Mouse (Mus musculus): ENCODE results near the gene Ccnd2.

Ccnd2 gene

DNA sequence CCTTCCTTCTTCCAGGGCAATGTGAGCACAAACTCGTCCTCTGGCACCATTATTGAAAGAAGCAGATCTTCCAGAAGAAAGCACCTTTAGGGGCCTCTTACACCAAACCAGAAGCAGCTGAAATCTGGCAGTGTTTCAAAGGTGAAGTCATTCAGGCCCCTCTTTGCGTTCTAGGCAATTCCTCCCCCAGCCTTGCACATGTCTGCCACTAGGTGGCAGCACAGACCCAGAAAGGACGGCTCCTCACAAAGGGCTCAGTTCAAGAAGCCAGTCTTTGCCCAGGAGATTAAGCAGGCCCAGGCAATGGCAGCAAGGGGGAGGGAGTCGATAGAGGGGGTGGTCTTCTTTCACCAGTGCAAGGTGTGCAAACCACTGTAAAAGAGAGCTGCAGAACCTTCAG, 4.3 kb downstream of the Ccnd2 start:
- DNase-seq, result peak; percentile 85

DNA sequence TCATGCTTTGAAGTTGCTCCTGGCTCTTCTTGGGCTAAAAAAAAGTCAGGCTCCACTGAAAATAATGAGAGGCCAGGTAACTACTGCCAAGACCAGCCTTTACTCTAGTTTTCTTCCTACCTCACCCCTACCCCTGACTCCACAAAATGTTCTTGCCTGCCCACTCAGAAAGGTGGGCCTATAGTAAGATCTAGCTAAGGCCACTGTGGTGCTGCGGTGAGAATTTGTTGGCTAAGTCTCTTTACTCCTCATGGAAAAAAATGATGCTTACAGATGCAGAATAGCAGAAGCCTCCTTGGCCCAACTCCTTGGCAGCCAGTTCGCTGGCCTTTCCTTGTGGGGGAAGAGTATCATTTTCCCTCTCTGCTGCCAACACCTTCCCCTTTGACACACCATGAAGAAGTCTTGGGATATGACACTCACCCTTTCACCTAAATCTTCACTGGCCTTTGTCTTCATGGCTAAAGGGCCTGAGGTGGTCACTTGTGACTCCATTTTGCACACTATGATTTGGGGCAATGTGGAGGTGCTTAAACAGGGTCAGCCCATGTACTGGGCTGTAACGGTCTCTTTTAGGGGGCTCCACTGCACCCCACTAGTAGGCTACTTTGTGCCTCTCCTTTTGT, 5.6 kb downstream of the Ccnd2 start:
- DNase-seq, result no peak

DNA sequence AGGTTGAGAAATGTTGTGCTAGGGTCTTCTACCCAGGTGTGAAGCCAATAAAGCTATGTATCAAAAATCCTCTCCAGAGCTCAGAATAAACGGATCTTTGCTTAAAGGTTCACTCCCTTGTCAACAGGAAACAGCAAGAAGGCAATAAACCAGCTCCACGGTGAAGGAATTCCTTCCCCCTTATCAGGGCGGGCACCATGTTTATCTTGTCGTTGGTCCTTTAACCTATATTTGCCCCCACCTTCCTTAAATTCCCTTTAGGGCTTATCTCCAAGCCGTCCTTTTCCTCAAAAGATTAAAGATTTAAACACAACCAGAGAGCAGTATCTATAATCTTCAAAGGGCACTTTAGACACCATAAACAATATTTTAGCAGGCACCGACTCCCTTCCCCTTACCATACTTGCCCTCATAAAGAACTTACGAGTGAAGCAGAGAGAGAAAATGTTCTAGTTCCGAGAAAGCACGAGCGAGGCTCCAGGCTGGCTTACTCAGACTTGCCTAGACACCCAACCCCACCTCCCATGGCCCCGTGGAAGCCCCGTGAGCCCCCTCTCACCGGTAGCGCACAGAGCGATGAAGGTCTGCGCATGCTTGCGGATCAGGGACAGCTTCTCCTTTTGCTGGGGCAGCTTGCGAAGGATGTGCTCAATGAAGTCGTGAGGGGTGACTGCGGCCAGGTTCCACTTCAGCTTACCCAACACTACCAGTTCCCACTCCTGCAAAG, 6.4 kb downstream of the Ccnd2 start:
- no peak for DNase-seq

DNA sequence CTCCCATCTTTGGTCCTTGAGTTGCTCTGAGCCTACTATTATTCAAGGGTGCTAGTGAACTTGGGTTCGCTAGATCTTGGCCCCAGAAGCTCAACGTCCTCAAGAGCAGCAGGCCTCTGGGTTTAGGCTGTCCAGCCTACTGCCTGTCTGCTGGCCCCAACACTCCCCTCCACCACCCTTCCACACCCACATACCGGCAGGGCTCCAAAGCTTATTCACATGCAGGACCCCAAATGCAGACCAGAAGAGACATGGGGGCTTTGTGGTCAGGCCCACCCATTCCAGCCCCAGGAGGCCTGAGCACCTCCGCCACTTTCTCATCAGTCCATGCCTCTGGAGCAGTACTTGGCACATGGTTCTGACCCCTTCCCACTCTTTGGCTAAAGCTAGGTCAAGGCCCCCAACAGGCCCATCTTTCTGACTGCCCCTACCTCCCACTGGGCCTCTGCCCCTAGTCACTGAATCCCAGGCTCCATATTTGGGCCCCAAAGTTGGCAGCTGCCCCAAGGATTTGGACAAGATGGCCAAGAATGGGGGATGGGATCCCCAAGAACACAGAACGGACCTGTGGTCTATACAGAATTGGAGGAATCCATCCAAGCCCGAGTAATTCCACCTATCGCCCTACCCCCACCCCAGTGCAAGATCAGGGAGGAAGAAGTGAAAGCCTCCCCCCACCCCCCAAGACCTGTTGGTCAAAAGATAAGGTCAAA, 8.3 kb downstream of the Ccnd2 start:
- DNase-seq, result no peak

DNA sequence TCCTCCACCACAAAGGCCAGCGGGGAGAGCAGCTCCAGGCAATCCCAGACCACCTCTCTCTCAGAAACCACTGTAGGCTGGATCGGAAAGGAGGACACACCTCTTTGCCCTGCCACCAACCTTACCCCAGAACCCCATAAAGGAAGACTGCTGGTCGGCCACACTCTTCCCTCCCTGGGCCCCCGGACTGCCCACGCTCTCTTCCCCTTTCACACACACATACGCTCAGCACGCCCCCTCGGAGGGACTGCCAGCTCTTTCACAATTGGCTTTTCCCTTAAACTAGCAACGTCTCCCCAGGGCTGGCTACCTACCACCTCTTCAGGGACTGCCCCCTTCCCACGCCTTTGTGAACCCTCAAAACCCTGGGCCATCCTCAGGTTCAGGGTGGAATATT, 8.9 kb downstream of the Ccnd2 start:
- DNase-seq, result no peak

DNA sequence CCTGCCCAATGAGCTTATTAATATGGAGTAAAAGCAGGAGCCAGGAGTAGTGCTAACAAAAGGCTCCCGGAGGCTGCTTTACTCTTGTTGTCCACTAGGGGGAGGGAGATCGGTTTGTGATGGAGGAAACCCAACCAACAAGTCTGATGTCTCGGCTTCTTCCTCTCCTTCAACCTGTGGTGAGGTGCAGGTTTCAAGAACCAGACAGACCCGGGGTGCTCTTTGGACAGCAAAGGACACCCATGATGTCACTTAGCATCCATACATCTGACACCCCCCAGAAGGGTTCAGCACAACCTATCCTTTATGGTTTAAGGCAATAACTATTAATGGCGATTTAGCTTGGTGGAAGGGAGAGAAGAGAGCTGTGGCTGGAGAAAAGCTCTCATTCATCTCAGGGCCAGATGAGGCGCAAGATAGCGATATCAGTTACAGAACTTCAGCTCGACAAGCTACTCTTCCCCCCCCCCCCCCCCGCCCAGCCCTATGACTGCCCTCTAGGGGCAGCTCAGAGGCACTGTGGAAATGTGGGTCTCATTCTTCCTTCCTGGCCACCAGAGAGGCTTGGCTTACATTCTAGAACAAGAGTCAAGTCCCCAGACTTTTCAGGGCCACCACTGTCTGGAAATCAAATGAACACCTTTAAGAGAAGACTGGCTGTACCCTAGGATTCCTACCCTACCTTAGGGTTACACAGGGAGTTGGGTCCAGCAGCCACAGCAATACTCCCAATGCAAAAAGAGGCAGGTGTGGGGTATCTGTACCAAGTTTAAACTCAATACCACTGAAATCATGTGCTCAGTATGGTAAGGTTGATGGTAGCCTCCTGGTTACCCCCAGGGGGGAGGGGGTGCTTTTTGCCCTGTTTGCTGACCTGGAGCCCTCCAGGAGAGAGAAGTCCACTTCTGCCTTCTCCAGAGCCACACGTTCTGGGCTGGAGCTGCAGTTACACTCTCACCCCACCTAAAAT, 9.6 kb downstream of the Ccnd2 start:
- DNase-seq, result peak; percentile 34

DNA sequence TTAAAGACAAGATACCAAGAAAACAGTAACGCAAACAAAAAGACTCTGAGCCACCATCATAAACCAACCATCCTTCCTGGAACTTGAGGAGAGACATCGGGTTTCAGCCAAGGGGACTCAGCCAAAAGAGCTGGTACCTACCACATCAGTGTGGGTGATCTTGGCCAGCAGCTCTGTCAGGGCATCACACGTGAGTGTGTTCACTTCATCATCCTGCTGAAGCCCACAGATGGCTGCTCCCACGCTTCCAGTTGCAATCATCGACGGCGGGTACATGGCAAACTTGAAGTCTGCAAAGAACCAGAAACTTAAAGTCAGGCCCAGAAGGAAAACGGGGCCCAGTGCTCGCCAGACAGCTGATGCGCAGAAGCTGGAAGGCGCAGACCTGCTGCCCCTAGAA, 13.0 kb downstream of the Ccnd2 start:
- DNase-seq, result no peak

DNA sequence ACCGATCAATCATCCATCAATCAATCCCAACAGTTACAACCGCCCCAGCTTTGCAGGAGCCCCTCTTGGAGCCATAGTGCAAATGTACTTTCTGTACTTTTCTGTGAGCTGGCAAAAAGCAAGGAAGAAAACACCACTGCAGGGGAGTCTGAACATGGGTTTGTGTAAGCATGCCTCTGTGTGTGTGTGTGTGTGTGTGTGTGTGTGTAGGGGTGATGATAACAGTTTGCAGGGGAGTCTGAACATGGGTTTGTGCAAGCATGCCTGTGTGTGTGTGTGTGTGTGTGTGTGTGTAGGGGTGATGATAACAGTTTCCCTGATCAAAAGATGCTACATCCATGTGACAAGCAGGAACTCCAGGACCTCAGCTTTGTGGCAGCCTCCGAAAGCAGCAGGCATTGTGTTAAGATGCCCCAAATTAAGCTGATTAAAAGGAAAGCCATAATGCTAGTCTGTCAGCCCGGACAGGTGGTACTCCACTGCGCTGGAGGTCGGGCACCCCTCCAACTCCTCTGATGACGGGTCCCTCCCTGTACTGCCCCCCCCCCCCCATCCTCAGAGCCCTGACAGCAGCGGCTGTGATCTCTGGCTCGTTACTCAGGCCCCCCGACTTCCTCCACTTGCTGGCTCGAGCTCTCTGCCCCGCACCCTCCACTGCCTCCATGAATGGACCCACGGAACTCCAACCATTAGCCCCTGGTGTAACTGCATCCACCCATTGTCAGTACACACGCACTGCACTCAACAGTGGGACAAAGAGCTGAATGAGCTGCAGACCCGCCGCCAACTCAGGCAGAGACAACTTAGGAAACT, 18.4 kb downstream of the Ccnd2 start:
- DNase-seq, result no peak

DNA sequence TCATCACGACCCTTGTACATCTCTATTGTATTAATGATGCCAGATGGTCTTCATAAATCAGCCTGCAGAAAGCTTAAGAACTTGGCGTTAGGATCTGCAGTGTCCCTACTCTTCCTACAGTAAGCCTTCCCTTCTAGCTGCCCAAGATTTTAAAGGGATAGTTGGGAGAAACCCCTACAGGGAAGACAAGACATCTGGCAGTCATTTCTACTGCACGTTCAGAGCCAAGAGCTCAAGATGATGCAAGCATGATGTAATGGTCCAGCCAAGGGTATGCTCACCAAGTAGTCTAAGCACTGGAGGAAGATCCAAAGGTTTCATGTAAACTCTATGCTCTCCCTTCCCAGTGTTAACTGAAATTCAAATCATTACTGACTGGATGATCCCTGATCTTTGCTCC, 19.3 kb downstream of the Ccnd2 start:
- DNase-seq, result no peak

DNA sequence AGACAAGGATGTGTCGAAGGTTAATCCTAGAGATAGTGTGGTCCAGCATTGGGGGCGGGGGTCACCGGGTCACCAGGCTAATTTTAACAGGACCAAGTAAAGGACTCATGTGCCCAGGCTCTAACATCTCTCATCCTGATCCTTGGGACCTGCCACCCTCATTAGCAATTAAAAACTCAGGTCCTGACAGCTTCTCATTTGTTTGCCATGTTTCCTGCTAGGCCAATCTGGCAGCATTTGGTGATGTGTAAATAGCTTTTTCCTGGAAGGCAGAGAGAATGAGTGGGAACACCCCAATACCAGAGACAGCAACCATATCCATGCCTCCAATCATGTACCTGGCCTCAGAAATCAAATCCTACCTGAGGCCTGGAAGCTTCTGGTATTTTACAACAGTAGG, 20.0 kb downstream of the Ccnd2 start:
- no peak for DNase-seq

DNA sequence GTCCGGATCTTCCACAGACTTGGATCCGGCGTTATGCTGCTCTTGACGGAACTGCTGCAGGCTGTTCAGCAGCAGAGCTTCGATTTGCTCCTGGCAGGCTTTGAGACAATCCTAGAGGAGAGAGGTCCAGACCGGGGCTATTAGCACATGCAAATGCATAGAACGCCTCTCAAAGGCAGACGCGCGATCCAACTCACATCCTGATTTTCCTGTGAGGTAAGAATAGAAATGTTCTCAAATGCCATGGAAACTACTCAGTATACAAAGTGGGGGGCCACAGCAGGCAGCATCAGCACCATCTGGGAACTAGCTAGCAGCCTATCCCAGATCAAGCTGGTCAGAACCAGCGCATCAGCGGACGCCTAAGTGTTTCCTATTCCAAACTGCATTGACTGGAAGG, 21.6 kb downstream of the Ccnd2 start:
- no peak for DNase-seq

DNA sequence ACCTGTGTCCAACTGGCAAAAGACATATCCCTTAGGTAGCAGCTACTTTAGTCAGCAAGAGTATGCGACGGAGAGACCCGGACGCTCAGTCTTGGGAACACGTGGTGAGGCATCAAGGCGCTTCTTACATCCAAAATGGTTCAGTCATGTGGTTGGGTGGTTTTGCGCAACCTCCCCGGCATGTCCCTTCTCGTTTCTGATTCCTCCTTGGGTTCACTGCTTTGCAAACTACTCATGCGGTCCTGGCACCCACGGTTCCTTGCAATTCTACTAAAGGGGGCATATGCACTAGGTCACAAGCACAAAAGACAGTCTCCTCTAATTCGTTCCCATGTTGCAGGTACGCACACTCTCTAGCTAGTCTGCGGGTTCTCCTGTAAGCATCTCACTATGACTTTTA, 22.3 kb downstream of the Ccnd2 start:
- DNase-seq, result no peak

DNA sequence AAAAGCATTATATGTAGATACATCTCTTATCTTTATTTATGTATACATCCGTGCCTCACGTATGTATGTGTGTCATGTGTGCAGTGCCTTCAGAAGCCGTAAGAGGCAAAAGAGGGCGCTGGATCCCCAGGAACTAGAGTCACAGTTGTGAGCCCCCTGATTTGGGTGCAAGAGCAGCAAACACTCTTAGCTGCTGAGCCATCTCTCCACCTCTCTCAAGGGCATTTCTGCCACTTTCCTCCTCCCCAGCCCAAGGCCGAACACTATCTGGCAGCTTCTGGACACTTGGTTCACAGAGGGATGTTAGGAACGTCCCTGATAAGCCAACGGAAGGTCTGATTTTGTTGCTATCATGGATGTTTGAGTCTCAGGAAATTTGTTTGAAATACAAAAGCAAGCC, 28.5 kb downstream of the Ccnd2 start:
- no peak for DNase-seq

DNA sequence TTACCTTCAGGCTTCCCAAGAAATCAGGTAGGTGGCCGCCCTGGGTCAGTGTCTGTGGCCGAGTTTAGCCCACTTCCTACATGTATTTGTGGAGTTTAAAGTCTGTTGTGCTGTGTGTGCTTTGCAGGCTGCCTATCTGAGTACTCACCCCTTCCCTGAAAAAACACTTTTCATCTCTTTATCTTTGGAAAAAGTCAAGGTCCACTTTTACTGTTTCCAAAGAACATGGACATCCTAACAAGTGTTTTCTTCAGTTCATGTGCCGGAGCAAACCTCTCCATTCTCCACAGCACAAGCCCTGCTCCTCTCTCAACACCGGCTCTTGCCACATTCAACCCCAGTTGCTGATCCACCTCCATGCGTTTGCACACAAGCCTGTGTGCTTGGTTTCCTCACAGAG, 29.0 kb downstream of the Ccnd2 start:
- no peak for DNase-seq

DNA sequence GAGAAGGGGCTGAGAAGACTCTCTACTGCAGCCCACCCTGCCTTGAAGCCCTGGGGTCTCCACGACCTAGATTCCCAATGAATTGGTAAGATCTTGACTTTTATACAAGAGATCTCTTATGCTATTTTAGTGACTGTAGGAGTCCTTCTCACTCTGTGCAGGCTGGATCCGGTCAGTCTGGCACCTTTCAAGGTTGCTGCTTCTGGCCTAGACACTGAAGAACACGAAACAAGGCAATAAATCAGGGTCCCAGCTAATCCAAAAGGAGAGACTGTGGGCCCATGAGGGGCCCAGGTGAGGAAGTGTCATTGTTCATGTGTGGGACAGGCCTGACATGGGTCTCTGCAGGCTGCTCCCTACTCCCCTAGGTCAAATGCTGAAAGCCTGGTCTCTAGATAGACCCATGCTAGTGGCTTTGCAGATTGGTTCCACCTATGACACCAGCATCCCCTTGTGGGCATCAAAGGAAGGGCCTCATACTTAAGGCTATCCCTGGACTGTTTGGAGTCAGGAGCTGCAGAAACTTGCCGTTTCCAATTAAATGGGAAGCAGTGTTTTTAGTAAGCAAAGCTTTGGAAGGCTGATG, 29.7 kb downstream of the Ccnd2 start:
- DNase-seq, result no peak

DNA sequence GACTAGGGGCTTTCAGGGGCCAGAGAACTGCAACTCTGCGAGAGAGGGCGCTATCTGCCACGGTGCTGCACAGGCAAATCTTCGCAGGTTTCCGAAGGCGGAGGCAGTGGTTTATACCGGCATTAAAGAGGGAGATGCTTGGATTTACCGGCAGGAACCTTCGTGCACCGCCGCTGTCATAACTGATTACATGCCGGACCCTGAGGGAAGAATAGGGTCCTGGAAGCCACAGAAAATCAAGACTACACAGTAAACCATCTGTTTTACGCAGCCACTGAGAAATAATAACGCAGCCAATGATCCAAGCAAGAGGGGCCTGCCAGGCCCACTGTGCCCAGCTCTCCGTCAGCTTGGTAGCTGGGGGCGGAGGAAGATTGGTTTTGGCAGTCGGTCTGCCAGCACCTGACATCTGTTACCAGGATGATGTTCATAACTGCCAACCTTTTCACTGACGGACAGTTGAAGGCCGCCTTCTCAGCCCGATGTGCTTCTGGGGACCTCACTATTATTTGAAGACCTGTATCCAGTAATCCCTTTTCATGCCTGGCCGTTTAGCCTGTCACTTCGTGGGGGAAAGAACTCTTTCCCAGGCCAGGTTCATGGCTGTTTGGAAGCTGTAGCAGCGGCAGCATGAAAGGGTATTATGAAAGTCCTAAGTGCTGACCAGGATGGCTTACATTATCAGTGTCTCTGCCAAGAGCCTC, 37.1 kb downstream of the Ccnd2 start:
- DNase-seq, result no peak

DNA sequence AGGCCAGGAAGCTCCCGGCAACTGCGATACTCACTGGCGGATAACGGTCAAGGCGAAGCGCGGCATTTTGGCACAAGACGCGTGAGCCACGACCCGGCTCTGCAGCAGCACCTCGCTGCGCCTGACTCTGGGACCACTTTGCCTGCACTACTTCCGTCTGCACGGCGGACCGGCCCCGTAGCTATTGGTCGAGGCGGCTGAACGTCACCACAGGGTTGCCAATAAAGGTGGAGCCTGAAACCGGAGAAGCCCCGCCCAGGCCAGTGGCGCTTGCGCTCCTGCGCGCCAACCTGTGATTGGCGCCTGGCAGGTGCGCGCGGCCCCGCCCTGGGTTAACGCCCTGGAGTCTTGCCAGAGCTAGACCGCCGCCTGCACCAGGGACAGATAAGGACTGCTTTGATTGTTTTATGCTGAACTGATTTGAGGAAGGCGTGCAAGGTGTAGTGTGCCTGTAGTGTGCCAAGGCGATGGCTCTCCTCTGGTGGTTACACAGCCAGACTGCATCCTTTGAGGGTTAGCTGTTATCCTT, 42.5 kb downstream of the Ccnd2 start, which contains the start of gene Tigar:
Tigar (minus strand) TSS at position 156 of the 529 bp plus-strand sequence.
- peak; percentile 97 for DNase-seq

DNA sequence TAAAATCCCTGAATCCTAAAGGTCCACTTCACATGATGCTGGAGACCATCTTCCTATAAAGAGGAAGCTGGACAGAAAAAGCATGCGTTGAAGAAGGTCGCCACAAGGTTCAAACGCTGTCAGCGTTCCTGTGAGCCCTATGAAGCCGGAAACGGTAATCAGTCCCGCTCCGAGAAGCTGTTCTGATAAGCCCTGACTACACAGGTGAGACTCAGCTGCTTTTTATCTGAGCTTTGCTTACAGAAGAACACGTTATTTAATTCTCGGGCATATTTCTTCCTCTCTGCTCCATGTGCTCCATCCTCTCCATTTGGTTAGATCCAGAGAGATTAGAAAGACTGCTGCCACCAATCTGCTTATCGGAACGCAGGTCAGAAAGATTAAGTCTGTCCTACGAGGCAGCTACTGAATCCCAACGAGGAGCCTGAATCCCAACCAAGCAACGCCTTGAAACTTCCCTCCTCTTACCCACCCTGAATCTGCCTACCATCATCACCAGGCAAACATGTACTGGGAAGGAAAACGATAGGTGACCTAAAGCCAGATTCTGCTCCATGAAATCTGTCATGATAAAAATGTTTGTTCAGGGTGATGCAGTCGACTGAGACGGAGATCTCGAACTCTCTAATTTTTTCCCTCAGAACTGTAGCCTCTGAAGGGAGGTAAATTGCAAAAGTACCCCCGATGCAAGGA, 43.5 kb downstream of the Ccnd2 start:
- DNase-seq, result no peak

DNA sequence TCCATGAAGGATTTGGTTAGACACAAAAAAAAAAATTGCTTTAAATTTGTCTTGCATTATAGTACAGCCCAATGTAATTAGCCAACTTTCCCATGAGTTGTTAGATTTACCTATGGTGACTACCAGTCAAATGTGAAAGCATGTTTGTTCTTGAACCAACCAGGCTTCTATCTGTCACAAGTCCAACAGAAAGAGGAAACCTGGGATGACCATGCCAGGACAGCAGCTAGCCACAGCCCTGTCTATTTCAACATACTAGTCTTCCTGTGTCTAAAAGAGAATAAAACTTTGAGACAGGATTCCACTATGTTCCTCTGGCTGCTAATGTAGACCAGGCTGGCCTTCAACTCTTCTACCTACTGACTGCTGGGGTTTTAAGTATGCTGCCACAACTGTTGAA, 44.6 kb downstream of the Ccnd2 start:
- DNase-seq, result no peak

DNA sequence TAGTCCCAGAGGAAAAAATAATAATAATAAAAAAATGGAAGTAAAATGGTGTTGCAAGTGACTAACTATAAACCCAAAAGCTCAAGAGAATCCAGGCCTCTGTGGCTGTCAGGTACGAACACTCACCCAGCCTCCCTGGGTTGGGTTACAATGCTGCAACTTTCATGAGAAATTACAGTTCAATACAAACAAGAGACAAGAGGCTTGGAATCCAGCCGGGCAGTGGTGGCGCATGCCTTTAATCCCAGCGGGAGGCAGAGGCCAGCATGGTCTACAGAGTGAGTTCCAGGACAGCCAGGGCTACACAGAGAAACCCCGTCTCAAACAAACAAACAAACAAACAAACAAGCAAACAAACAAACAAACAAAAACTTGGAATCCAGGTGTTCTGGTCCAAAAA, 45.3 kb downstream of the Ccnd2 start:
- no peak for DNase-seq
